Mouse (Mus musculus) midbrain, embryonic 14.5 days (tissue): ENCODE measurements around the gene Cux2. TPM values are rescaled to one million over a fixed set of nuclear protein-coding genes. Genes with fewer than 3 reads are reported as not detected.

Source experiments
- ATAC-seq: fragments of 200-750 bp; cut with Nextera tagmentation; 2 replicates; pipeline ENCODE4 v1.8.0; 2017; ENCODE audit warnings: moderate number of reproducible peaks, moderate library complexity; ENCODE audit not compliant: low FRiP score, low TSS enrichment
- DNase-seq: peaks from one replicate; pipeline ENCODE4 v3.0.0-alpha.2; 2015
- H3K27ac ChIP-seq: fragments of 300-500 bp; sonication (generic); replicated peaks from 2 replicates; pipeline ENCODE4 v1.5.1; 2014; ENCODE audit warnings: mild to moderate bottlenecking, low read depth, low read length, moderate library complexity
- H3K27me3 ChIP-seq: fragments of 300-500 bp; sonication (generic); 2 replicates; pipeline ENCODE4 v1.6.1; 2014; ENCODE audit warnings: low read length, control low read depth, mixed read lengths; ENCODE audit not compliant: control insufficient read depth, insufficient read depth
- H3K36me3 ChIP-seq: fragments of 300-500 bp; sonication (generic); 2 replicates; pipeline ENCODE4 v1.6.1; 2014; ENCODE audit warnings: low read length, control low read depth; ENCODE audit not compliant: control insufficient read depth, insufficient read depth
- H3K4me1 ChIP-seq: fragments of 300-500 bp; sonication (generic); 2 replicates; pipeline ENCODE4 v1.6.1; 2014; ENCODE audit warnings: mild to moderate bottlenecking, antibody characterized with exemption, low read length, control low read depth; ENCODE audit not compliant: control insufficient read depth, insufficient read depth
- H3K4me2 ChIP-seq: fragments of 300-500 bp; sonication (generic); 2 replicates; pipeline ENCODE4 v1.6.1; 2014; ENCODE audit warnings: mild to moderate bottlenecking, low read length, moderate library complexity
- H3K4me3 ChIP-seq: fragments of 300-500 bp; sonication (generic); replicated peaks from 2 replicates; pipeline ENCODE4 v1.5.1; 2014; ENCODE audit warnings: low read depth, low read length
- H3K9ac ChIP-seq: fragments of 300-500 bp; sonication (generic); replicated peaks from 2 replicates; pipeline ENCODE4 v1.6.1; 2014; ENCODE audit warnings: mild to moderate bottlenecking, low read length, moderate library complexity
- H3K9me3 ChIP-seq: fragments of 300-500 bp; sonication (generic); 2 replicates; pipeline ENCODE4 v1.6.1; 2016; ENCODE audit warnings: low read length, control low read depth, mixed read lengths; ENCODE audit not compliant: control insufficient read depth
- WGBS: fragments of 180-500 bp; shearing (Covaris S2); extraction: QIAGEN DNeasy Blood & Tissue Kit; methylation state at CpG from one replicate; pipeline ENCODE4 v1.1.7; 2014; 5-methylcytosine and 5-hydroxymethylcytosine counted together
- polyA plus RNA-seq: library from polyadenylated mRNA; unstranded; fragments of >200 nt; fragmentation: Nextera tagmentation; extraction: Ambion mirVana; gene quantifications from 2 replicates; pipeline ENCODE4 v1.2.1, GENCODE M21; 2014

The Cux2 gene
- polyA plus RNA-seq, 1 experiment from 2014 or later: 28.8 TPM

- H3K36me3 ChIP-seq: no peaks in the 10 kb centered on the region
- H3K9ac ChIP-seq: no peak overlapping the region
- H3K4me3 ChIP-seq: no peak overlapping the region
- no peak overlapping the region for H3K4me2 ChIP-seq
- no peak overlapping the region for H3K27ac ChIP-seq
- no peaks in the 10 kb centered on the region for H3K9me3 ChIP-seq
- no peaks in the 10 kb centered on the region for H3K27me3 ChIP-seq
- DNase-seq (no peak), ATAC-seq (no peak)
- no peaks in the 10 kb centered on the region for H3K4me1 ChIP-seq
- 81% methylated on average over 3 of the region's 3 CpGs for WGBS
Measured at GRCm38 (mm10) chr5:122084470-122084869, 34.6 kb upstream of the Cux2 start.

- Histone ChIP-seq H3K4me2 (no peak overlapping the region), H3K27ac (no peak overlapping the region), H3K27me3 (no peaks in the 10 kb centered on the region), H3K36me3 (no peaks in the 10 kb centered on the region), H3K9ac (no peak overlapping the region), H3K4me1 (no peaks in the 10 kb centered on the region), H3K4me3 (no peak overlapping the region), H3K9me3 (no peaks in the 10 kb centered on the region)
- 87% methylated on average over 2 of the region's 2 CpGs for WGBS
- DNase-seq (no peak), ATAC-seq (no peak)
Measured at GRCm38 (mm10) chr5:122083282-122083681, 33.4 kb upstream of the Cux2 start.

- Histone ChIP-seq H3K4me3 (no peak overlapping the region), H3K27me3 (no peaks in the 10 kb centered on the region)
Measured at GRCm38 (mm10) chr5:122081471-122081870, 31.6 kb upstream of the Cux2 start.

GRCm38 (mm10) chr5:122080930-122081329 is 31.0 kb upstream of the Cux2 start:
- Histone ChIP-seq H3K4me3 (no peak overlapping the region), H3K4me2 (no peak overlapping the region), H3K4me1 (no peaks in the 10 kb centered on the region), H3K9ac (no peak overlapping the region), H3K9me3 (no peaks in the 10 kb centered on the region), H3K36me3 (no peaks in the 10 kb centered on the region), H3K27me3 (no peaks in the 10 kb centered on the region), H3K27ac (no peak overlapping the region)
- DNase-seq (peak; percentile 78), ATAC-seq (peak; percentile 46; the same call in 1 of the 2 replicates)
- WGBS: 47% methylated on average over 11 of the region's 11 CpGs

More at GRCm38 (mm10) chr5:122081471-122081870, 31.6 kb upstream of the Cux2 start:
- Histone ChIP-seq H3K36me3 (no peaks in the 10 kb centered on the region), H3K4me1 (no peaks in the 10 kb centered on the region), H3K9me3 (no peaks in the 10 kb centered on the region), H3K9ac (no peak overlapping the region), H3K27ac (no peak overlapping the region), H3K4me2 (no peak overlapping the region)
- ATAC-seq (no peak), DNase-seq (no peak)
- 94% methylated on average over 13 of the region's 13 CpGs for WGBS

GRCm38 (mm10) chr5:122079796-122080195 is 29.9 kb upstream of the Cux2 start:
- H3K27ac ChIP-seq: no peak overlapping the region
- no peaks in the 10 kb centered on the region for H3K27me3 ChIP-seq
- DNase-seq: no peak
- H3K4me2 ChIP-seq: no peak overlapping the region
- H3K9me3 ChIP-seq: no peaks in the 10 kb centered on the region
- H3K4me3 ChIP-seq: no peak overlapping the region
- H3K9ac ChIP-seq: no peak overlapping the region
- ATAC-seq: no peak
- H3K4me1 ChIP-seq: no peaks in the 10 kb centered on the region
- no peaks in the 10 kb centered on the region for H3K36me3 ChIP-seq
- WGBS: 79% methylated on average over 7 of the region's 7 CpGs

GRCm38 (mm10) chr5:122077244-122077643 is 27.3 kb upstream of the Cux2 start:
- Histone ChIP-seq H3K36me3 (no peaks in the 10 kb centered on the region), H3K4me3 (no peak overlapping the region), H3K4me2 (no peak overlapping the region), H3K9me3 (no peaks in the 10 kb centered on the region), H3K4me1 (no peaks in the 10 kb centered on the region), H3K9ac (no peak overlapping the region), H3K27me3 (no peaks in the 10 kb centered on the region), H3K27ac (no peak overlapping the region)
- ATAC-seq (no peak), DNase-seq (no peak)
- WGBS: 76% methylated on average over 4 of the region's 4 CpGs

GRCm38 (mm10) chr5:122075736-122076135 is 25.8 kb upstream of the Cux2 start:
- H3K27ac ChIP-seq: no peak overlapping the region
- H3K4me3 ChIP-seq: no peak overlapping the region
- 60% methylated on average over 3 of the region's 3 CpGs for WGBS
- no peaks in the 10 kb centered on the region for H3K36me3 ChIP-seq
- DNase-seq: no peak
- H3K4me1 ChIP-seq: no peaks in the 10 kb centered on the region
- no peak overlapping the region for H3K9ac ChIP-seq
- H3K9me3 ChIP-seq: no peaks in the 10 kb centered on the region
- no peak for ATAC-seq
- H3K27me3 ChIP-seq: no peaks in the 10 kb centered on the region
- no peak overlapping the region for H3K4me2 ChIP-seq

GRCm38 (mm10) chr5:122071997-122072396 is 22.1 kb upstream of the Cux2 start:
- Histone ChIP-seq H3K9me3 (no peaks in the 10 kb centered on the region), H3K27me3 (no peaks in the 10 kb centered on the region), H3K36me3 (no peaks in the 10 kb centered on the region), H3K4me2 (no peak overlapping the region), H3K9ac (no peak overlapping the region), H3K4me1 (no peaks in the 10 kb centered on the region), H3K4me3 (no peak overlapping the region), H3K27ac (no peak overlapping the region)
- no peak for DNase-seq
- WGBS: 78% methylated on average over 4 of the region's 4 CpGs
- no peak for ATAC-seq

- H3K36me3 ChIP-seq: no peaks in the 10 kb centered on the region
- H3K27ac ChIP-seq: no peak overlapping the region
- no peak overlapping the region for H3K4me2 ChIP-seq
- H3K27me3 ChIP-seq: no peaks in the 10 kb centered on the region
- H3K9ac ChIP-seq: no peak overlapping the region
- DNase-seq: no peak
- no peak overlapping the region for H3K4me3 ChIP-seq
- H3K9me3 ChIP-seq: no peaks in the 10 kb centered on the region
- no peak for ATAC-seq
- WGBS: 85% methylated on average over 16 of the region's 16 CpGs
- H3K4me1 ChIP-seq: no peaks in the 10 kb centered on the region
Measured at GRCm38 (mm10) chr5:122070963-122071800, 21.3 kb upstream of the Cux2 start.
